Mouse (Mus musculus) stomach, postnatal 0 days (tissue): Measurements from ENCODE around the gene Tom1l2.

ENCODE experiments used
- CTCF ChIP-seq: IDR thresholded peaks from 2 replicates; pipeline ENCODE4 v1.5.1; 2016; ENCODE audit warnings: antibody characterized with exemption, low read depth, mild to moderate bottlenecking, moderate library complexity
- EP300 ChIP-seq: optimal IDR thresholded peaks from 2 replicates; pipeline ENCODE3; 2016; ENCODE audit warnings: antibody characterized with exemption

DNA sequence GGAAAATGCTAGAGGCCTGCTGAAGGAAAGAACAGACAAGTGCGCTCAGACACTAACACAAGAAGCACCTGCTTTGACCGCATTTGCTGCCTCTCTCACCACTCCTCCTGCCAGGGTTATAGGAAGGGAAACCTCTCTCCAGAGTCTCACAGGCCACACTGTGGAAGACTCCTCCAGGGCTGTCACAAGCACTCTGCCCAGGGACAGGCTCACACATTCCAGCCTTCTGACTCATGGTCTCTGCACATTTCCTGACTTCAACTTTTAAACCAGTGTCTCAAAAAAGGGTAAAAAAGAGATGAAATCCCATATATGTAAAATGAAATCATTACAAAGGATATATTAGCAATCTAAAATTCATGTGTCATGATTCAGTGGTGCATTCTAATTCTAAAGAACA lies 99.2 kb downstream of the Tom1l2 start:
- TF ChIP-seq CTCF (no peak), EP300 (no peak)
